Mouse (Mus musculus): ENCODE results near the gene Gm40193. TPM values are rescaled to one million over a fixed set of nuclear protein-coding genes. Genes with fewer than 3 reads are reported as not detected.

Gene Gm40193
- total and polyA plus RNA-seq, 2 experiments from 2014 or later, result not detected

GRCm38 (mm10) chr11:70518923-70519322, 13.8 kb downstream of the Gm40193 start, which contains the start of gene Gltpd2:
Gene Gltpd2, plus strand, starts transcription at chr11:70519196.
- Histone ChIP-seq H3K9ac (peak within 1 kb of the TSS; percentile 50), H3K36me3 (ENCODE audit: insufficient read depth) (no peaks in the 10 kb centered on the region), H3K9me3 (ENCODE audit: low read length) (no peaks in the 10 kb centered on the region), H3K27ac (ENCODE audit: low read depth, low read length) (no peak within 1 kb of the TSS), H3K27me3 (ENCODE audit: insufficient read depth, low read length) (no peaks in the 10 kb centered on the region), H3K4me2 (ENCODE audit: low read depth) (peak within 1 kb of the TSS; percentile 39), H3K4me3 (ENCODE audit: low read depth, low read length) (no peak within 1 kb of the TSS), H3K4me1 (ENCODE audit: insufficient read depth) (no peaks in the 10 kb centered on the region)
- no peak for TF ChIP-seq CTCF (IDR thresholded peaks at IDR 0.05; ENCODE audit: low read depth)
- ATAC-seq (no peak), DNase-seq (no peak)
- WGBS, result 82% methylated on average over 10 of the region's 10 CpGs

DNA sequence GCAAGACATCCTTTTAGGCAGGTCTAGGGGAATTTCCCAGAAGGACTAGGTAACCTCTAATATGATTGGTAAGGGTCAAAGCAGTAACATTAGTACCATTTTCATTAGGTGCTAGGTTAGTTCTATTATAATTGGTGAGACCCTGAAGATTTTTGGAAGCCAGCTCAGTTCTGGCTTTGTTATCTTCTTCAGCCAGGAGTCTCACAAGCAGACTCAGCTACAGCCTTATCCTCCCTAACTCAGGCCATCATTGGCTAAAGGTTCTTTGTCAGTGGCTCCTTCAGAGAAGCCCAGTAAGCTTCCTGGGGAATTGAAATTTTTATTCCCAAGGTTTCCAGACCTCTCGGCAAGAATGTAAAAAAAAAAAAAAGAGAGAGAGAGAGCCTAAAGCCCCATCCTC, 14.3 kb downstream of the Gm40193 start:
- H3K4me1 ChIP-seq (ENCODE audit: insufficient read depth), result no peaks in the 10 kb centered on the region
- H3K4me3 ChIP-seq (ENCODE audit: low read depth, low read length), result no peak overlapping the region
- WGBS, result 66% methylated on average over 1 of the region's 1 CpGs
- H3K27me3 ChIP-seq (ENCODE audit: insufficient read depth, low read length), result no peaks in the 10 kb centered on the region
- no peaks in the 10 kb centered on the region for H3K36me3 ChIP-seq (ENCODE audit: insufficient read depth)
- TF ChIP-seq CTCF (IDR thresholded peaks at IDR 0.05; ENCODE audit: low read depth), result no peak
- no peak overlapping the region for H3K27ac ChIP-seq (ENCODE audit: low read depth, low read length)
- ATAC-seq (no peak), DNase-seq (no peak)
- no peaks in the 10 kb centered on the region for H3K9me3 ChIP-seq (ENCODE audit: low read length)
- no peak overlapping the region for H3K9ac ChIP-seq
- H3K4me2 ChIP-seq (ENCODE audit: low read depth), result no peak overlapping the region

DNA sequence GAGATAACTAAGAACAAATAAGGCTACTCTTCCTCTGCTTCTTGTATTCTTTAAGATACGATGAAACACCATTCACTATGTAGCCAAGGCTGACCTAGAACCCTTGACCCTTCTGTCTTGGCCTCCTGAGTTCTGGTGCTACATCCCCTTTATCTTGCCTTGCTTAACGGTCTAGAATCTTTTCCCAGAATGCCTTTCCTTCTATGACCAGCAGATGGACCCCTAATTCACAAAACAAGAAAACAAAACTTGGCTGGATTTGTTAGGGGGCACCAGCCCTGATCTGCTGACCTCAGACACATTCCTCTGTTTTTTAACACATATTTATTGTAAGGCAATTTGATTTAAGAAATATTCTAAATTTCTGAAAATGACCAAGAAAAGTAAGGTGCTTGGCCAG, 16.4 kb downstream of the Gm40193 start:
- Histone ChIP-seq H3K9me3 (ENCODE audit: low read length) (no peaks in the 10 kb centered on the region), H3K4me1 (ENCODE audit: insufficient read depth) (no peaks in the 10 kb centered on the region), H3K27me3 (ENCODE audit: insufficient read depth, low read length) (no peaks in the 10 kb centered on the region), H3K36me3 (ENCODE audit: insufficient read depth) (no peaks in the 10 kb centered on the region), H3K4me3 (ENCODE audit: low read depth, low read length) (no peak overlapping the region), H3K27ac (ENCODE audit: low read depth, low read length) (no peak overlapping the region), H3K9ac (no peak overlapping the region), H3K4me2 (ENCODE audit: low read depth) (no peak overlapping the region)
- peak; percentile 72 for TF ChIP-seq CTCF (IDR thresholded peaks at IDR 0.05; ENCODE audit: low read depth)
- no peak for ATAC-seq
- DNase-seq, result peak; percentile 67
- WGBS, result 33% methylated on average over 2 of the region's 2 CpGs

DNA sequence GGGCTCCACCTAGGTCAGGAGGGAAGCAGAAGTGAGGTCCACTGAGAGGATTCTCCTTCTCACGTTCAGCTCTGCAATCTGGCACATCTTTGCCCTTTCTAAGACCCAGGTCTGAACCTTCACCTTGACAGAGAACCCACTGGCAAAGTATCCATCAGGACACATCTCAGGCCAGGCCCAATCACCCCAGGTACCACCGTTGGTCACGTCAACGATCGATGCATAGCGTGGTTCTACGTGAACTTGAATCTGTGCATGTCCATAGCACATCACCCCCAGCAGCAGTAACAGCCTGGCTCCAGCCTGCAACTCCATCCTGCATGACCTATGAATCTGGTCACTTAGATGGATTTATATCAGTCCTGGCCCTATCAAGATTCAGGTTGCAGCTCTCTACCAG, 18.5 kb downstream of the Gm40193 start, which contains the start of gene Vmo1:
Vmo1 (minus strand) TSS at position 329 of the 400 bp plus-strand sequence.
- Histone ChIP-seq H3K27me3 (ENCODE audit: insufficient read depth, low read length) (no peaks in the 10 kb centered on the region), H3K36me3 (ENCODE audit: insufficient read depth) (no peaks in the 10 kb centered on the region), H3K27ac (ENCODE audit: low read depth, low read length) (no peak within 1 kb of the TSS), H3K9me3 (ENCODE audit: low read length) (no peaks in the 10 kb centered on the region), H3K4me1 (ENCODE audit: insufficient read depth) (no peaks in the 10 kb centered on the region), H3K4me3 (ENCODE audit: low read depth, low read length) (no peak within 1 kb of the TSS), H3K9ac (no peak within 1 kb of the TSS), H3K4me2 (ENCODE audit: low read depth) (no peak within 1 kb of the TSS)
- TF ChIP-seq CTCF (IDR thresholded peaks at IDR 0.05; ENCODE audit: low read depth), result no peak
- no peak for ATAC-seq
- no peak for DNase-seq
- WGBS, result 90% methylated on average over 7 of the region's 7 CpGs

- no peaks in the 10 kb centered on the region for H3K4me1 ChIP-seq (ENCODE audit: insufficient read depth)
- H3K9ac ChIP-seq, result no peak overlapping the region
- no peaks in the 10 kb centered on the region for H3K27me3 ChIP-seq (ENCODE audit: insufficient read depth, low read length)
- TF ChIP-seq CTCF (IDR thresholded peaks at IDR 0.05; ENCODE audit: low read depth), result no peak
- H3K4me3 ChIP-seq (ENCODE audit: low read depth, low read length), result no peak overlapping the region
- no peak for ATAC-seq
- H3K27ac ChIP-seq (ENCODE audit: low read depth, low read length), result no peak overlapping the region
- 54% methylated on average over 11 of the region's 11 CpGs for WGBS
- no peak for DNase-seq
- H3K36me3 ChIP-seq (ENCODE audit: insufficient read depth), result no peaks in the 10 kb centered on the region
- H3K9me3 ChIP-seq (ENCODE audit: low read length), result no peaks in the 10 kb centered on the region
- no peak overlapping the region for H3K4me2 ChIP-seq (ENCODE audit: low read depth)
These were observed 19.2 kb downstream of the Gm40193 start for GRCm38 (mm10) chr11:70513520-70513919.

- 86% methylated on average over 7 of the region's 7 CpGs for WGBS
- ATAC-seq (no peak), DNase-seq (no peak)
- no peak overlapping the region for H3K4me3 ChIP-seq (ENCODE audit: low read depth, low read length)
- no peak overlapping the region for H3K27ac ChIP-seq (ENCODE audit: low read depth, low read length)
- H3K9ac ChIP-seq, result no peak overlapping the region
- H3K4me2 ChIP-seq (ENCODE audit: low read depth), result no peak overlapping the region
- H3K27me3 ChIP-seq (ENCODE audit: insufficient read depth, low read length), result no peaks in the 10 kb centered on the region
- H3K4me1 ChIP-seq (ENCODE audit: insufficient read depth), result no peaks in the 10 kb centered on the region
- no peak for TF ChIP-seq CTCF (IDR thresholded peaks at IDR 0.05; ENCODE audit: low read depth)
- no peaks in the 10 kb centered on the region for H3K36me3 ChIP-seq (ENCODE audit: insufficient read depth)
- no peaks in the 10 kb centered on the region for H3K9me3 ChIP-seq (ENCODE audit: low read length)
These were observed 19.9 kb downstream of the Gm40193 start for GRCm38 (mm10) chr11:70512709-70513342.

- Histone ChIP-seq H3K4me2 (ENCODE audit: low read depth) (no peak overlapping the region), H3K4me3 (ENCODE audit: low read depth, low read length) (no peak overlapping the region), H3K27me3 (ENCODE audit: insufficient read depth, low read length) (no peaks in the 10 kb centered on the region), H3K9me3 (ENCODE audit: low read length) (no peaks in the 10 kb centered on the region), H3K36me3 (ENCODE audit: insufficient read depth) (no peaks in the 10 kb centered on the region), H3K27ac (ENCODE audit: low read depth, low read length) (no peak overlapping the region), H3K4me1 (ENCODE audit: insufficient read depth) (no peaks in the 10 kb centered on the region), H3K9ac (no peak overlapping the region)
- WGBS, result 87% methylated on average over 7 of the region's 7 CpGs
- ATAC-seq (no peak), DNase-seq (no peak)
- TF ChIP-seq CTCF (IDR thresholded peaks at IDR 0.05; ENCODE audit: low read depth), result no peak
These were observed 20.9 kb downstream of the Gm40193 start for GRCm38 (mm10) chr11:70511825-70512224.

Measured in forebrain, postnatal 0 days (tissue).